Mouse (Mus musculus): ENCODE results near the gene Mark1.

GRCm38 (mm10) chr1:184860276-184860675, 139.1 kb downstream of the Mark1 start:
- TF ChIP-seq CTCF (IDR thresholded peaks at IDR 0.05; ENCODE audit: low read depth, low read length) (no peak), POLR2AphosphoS5 (IDR thresholded peaks at IDR 0.05; ENCODE audit: insufficient replicate concordance, low read depth, low read length) (no peak), GATA1 (IDR thresholded peaks at IDR 0.05; ENCODE audit: borderline replicate concordance, low read length) (no peak), TAL1 (conservative IDR thresholded peaks at IDR 0.05; ENCODE audit: low read depth, low read length) (no peak), GATA2 (IDR thresholded peaks at IDR 0.05; ENCODE audit: borderline replicate concordance, low read depth, low read length) (no peak)

Measured in G1E (cell line).